Mouse (Mus musculus): ENCODE measurements around the gene Gpc6.

The Gpc6 gene

DNA sequence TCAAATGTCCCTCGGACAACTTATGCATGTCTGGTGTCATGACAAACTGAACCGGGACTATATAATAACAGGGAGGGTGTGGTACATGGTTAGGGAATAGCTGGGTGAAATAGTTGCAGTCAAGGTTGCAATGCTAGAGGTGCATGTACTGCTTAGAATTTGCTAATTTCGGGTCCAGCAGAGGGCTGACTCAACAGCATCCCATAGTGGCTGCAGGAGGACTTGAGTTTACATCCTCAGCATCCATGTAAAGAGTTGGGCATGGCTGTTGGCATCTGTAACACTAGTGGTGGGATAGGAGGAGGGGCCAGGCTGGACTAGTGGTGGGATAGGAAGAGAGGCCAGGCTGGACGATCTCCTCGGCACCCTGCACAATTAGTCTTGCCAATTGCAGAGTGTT is 565.4 kb downstream of the Gpc6 start:
- no peak for DNase-seq

DNA sequence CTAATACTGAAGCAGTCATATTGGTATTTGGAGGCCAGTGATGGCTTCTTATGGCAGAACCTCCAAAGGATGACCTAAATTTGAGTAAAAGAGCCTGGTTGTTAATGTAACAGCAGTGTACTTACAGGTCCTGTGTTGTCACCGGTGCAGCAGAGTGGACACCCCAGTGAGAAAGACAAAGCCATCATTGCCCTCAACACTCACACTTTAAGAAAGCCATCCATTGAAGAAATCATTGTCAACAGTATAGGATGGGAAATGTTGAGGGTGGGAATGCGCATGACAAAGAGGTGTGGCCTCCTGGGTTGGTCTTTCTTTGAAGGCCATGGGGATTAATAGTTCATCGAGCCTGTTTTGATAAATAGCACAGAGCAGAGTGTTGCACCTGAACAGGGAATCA is 570.0 kb downstream of the Gpc6 start:
- no peak for DNase-seq

DNA sequence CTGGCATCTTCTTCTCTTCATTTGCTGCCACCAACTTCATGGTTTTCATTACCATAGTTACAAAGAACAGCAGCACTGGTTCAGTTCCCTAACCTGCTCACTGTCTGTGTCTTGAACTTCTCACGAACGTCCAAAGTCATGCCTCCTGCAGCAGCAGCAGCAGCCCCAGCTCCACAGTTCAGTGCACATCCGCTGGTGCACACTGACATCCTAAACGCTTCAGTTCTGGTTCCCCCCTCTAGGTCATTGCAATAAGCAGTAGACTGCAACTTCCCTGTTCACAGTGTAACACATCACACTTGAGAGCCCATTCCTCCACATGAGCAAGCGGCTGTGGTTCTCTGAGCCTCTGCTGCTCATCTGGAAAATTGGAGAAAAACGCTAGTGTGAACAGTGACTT is 573.7 kb downstream of the Gpc6 start:
- DNase-seq = no peak

DNA sequence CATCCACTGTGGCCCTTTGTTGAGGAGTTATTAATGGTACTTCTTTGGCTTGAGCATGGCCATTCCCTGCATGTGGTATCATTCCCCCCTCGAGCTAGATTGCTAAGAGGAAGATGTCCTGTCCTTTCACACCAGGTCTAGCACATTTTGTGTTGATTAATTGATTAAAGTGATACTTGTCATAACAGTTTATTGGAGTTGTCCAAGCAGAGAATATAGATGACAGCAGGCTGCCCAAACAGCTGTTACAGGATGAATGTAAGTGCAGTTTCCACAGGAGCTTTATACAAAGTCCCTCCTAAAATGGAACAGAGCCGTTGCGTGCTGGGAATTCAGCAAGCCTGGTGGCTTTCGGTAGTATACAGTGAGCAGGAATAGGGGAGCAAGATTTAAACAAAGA is 574.2 kb downstream of the Gpc6 start:
- no peak for DNase-seq

DNA sequence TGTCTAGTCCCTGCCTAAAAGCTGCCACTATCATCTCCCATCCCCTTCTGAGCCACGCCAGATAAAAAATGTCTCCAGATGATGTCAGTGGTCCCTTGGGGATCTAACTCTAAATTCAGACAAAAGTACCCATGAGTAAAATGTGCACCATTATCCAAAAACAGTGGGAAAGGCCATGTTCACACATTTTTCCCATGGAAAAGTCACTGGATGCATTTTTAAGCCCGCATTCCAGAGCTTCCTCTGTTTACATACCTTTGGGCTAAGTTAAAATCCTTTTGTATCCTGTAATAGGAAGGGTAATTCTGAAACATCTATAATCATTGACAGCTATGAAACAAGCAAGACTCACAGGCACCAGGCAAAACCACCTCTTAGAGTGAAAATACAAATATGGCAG is 589.7 kb downstream of the Gpc6 start:
- DNase-seq = no peak

DNA sequence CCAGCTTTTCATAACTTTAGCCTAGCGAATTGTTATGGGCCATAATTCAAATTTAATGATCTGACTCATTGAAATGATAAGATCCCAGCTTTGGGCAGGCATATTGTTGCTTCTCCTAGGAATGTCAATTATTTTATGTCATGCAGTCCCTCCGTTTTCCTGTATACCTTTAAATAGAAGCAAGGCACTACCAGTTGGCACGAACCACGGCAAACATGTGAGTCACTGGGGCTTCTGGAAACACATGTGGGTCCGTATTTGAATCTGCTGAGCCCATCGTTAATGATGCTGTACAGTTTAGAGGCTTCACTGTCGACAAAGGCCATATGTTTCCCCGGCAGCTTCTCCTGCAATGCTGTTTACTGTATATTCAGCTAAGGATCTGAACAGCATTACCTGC is 594.5 kb downstream of the Gpc6 start:
- DNase-seq = no peak

DNA sequence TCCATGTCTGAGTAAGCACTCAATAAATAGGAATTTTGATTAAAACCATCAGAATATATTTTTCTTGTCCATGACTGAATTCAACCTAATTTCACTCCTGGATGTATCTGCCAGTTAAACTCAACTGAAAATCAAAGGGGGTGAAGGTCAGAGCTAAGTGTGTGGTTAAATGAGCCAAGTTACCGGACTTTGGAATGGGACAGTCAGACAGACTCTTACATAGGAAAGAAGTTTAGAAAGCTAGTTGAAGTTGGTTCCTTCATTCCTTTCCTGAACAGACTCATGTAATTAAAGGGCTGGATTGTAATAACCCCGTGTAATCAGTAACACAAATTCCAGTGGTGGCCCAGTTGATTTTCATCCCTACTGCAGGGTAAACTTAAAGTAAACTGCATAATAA is 595.6 kb downstream of the Gpc6 start:
- peak; percentile 5 for DNase-seq

DNA sequence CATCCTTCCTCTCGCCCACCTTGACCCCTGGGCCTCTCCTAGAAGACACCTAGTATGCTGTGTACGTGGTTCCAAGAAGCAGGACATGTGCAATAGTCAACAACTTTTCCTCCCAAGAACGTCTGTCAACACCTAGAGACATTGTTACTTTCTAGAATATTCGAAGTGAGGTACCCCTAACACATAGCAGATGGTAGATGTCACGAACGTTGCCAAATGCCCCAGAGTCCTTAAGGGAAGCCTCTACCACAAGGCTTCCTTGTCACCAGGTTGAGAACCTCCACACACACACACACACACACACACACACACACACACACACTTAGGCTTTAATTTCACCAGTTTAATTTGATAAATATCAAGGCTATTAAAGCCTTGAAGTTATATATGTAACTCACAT is 600.0 kb downstream of the Gpc6 start:
- DNase-seq = no peak

DNA sequence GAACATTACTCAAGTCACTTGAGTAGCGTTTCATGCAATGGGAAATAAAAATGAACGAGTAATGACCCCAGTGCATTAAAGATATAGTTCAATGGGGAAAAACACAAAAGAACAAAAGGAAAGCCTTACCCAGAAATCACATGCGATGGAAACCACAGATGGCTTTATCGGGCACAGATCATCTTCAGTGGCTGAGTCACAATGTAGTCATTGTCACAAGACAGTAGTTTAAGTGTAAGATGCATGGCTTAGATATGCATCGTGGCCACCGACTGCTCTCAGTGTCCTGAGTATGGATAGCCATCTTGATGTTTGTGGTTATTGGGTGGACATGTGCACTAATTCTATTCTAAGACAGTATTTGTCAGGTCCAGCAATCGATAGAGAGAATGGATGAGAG is 601.9 kb downstream of the Gpc6 start:
- no peak for DNase-seq

DNA sequence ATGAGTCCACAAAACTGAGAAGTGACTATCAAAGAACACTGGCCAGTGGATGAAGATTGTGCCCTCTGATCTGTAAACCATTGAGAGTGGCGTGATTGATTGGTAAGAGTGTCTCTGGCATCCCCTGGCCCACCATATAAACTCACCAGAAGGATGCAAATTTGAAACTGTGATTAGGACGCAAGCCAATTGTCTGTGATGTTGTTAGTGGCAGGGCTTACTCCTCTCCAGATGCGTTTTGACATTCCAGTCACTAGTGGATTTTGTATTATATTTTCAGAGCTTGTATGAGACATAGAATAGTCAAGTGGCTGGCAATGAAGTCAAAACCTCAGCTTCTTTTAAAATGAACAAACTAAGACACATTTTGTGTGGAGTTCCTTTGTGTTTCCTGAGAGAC is 604.3 kb downstream of the Gpc6 start:
- no peak for DNase-seq

DNA sequence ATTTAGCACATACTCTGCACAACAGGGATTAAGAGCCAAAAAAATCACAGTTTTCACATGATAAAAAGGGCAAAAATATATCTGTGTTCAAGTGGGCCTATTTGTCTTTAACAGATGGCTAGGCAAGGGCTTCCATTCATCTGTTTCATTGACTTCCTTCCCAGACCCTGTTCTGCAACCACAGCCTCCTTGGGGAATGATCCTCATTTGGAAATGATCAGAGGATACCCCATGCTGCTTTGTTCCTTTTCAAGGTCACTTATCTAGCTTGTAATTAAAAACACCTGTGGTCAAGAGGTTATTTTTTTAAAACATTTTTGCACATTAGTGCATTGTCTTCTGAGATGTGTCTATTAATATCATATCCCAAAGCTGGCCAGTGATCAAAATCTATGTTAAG is 627.7 kb downstream of the Gpc6 start:
- no peak for DNase-seq

DNA sequence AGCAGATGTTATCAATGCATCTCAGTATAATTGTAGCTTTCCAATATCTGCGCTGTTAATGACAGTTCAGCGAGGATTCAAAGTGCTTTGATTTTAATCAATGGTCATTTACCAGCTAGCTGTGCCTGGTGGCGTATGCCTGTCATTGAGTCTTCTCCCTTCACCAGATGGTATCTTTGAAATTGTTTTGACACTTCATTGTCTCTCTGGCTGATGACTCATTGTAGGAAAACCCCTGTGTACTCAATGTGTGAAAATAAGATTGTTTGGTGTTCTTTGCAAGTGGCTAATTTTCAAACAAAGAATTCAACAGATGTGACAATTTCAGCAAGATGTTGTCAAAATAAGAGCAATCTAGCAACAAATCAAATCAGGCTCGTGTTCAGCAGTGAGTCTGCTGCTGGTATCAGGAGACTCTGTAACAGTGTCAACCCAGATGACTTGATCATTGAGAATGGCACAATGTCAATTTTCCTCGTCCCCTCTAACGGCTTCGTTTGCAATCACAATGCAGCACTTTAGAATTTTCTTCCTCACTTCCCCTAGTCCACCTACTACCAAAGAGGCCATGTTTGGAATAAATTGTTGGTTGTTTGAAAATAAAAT is 631.7 kb downstream of the Gpc6 start:
- DNase-seq = no peak

DNA sequence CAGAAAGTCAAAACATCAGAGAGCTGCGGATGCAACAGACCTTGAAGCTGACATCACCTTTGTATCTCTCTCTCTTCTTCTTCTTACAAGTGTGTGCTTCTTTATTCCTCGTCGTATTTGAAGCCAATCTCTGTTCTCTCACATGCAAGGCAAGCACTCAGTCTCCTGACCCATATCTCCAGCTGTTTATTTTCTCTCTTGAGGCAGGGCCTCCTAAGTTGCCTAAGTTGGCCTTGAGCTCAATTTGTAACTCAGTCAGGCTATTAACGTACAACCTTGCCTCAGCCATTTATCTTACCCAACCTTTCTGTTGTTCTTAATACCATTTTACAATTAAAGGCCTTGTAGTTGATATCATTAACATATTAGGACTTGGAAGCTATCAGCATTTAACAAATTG is 637.0 kb downstream of the Gpc6 start:
- DNase-seq = no peak

DNA sequence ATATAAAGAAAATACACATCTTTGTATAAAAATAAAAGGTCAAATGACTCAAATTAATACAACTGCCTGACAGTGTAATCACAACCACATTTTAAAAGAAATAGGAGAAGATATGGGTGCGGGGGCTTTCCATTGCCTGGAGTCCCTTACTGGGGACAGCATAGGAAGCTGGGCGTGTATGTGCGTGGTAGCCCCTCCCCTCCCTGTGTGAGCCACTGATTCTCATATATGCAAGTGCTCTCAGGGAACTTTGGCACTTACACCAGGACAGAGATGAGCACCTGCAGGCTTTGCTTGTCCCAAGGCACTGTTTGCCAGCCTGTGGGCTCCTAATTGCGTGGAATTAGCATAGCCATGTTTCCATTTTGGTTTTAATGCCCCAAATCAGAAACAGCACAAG is 644.2 kb downstream of the Gpc6 start:
- DNase-seq = no peak

DNA sequence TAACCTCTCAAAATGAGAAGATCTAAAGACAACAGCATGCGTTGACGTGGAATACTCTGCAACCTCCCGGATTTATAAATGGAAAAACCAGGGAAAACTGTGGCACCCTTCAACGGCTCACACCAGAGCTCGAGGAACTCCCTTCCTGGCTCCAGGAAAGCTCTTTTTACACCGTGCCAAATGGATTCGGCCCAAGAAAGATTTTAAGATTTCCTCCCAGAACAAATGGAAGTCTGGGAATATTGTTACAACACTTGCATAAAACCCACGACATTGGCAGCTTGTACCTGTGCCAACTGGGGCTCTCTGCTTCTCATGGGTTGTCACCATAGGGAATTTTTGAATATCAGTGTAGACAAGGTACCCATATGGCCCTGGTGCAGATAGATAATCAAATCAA is 647.1 kb downstream of the Gpc6 start:
- no peak for DNase-seq

DNA sequence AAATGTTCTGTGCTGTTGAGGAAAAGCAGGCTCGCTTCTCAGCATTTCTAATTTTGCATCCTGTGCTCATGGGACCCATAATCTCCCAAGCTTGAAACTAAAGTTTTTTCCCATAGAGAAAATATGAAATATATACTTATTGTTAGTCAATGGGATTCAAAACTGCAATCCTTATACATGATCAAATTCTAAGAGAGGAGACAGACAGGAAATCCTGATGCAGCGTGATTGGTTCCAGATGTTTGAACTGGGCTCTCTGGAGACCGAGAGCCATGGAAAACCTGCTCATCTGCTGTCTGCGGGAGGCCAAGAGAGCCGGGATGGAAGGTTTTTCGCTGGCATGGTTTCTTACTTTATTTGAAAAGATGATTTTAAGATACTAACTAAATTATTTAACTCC is 649.1 kb downstream of the Gpc6 start:
- no peak for DNase-seq

DNA sequence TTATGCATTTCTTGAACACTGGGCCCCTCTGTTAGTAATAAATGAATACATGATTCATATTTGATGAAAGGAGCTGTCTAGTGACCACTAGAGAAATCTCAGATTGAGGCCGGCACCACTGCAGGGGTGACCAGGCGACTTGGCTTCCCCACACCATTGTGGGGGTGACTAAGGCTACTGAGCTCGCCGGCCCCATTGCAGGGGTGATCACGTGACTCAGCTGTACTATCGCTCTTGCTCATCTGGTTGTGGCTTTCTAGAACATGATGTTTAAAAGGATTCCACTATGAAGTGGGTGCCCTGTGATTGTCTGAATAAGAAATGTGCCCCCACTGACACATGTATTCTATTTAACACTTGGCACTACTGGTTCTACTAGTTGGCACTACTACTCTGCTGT is 656.6 kb downstream of the Gpc6 start:
- DNase-seq = no peak

DNA sequence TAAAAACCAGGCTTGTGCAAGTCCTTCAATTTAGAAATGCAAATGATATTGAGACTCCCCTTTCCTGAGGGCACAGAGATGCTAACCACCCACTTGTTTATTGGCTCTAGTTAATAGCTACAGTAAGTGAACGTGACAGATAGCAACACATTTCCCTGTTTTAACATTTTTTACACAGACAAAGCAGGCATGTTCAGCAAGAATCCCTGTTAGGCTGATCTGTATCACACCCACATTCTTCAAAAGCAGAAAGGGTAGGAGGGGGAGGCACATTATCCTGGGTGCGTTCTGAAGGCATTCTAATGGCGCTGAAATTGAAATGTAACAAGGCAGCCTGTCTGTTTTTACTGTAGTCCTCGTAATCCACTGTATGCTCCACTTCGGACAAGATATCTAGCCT is 674.6 kb downstream of the Gpc6 start:
- DNase-seq = no peak

DNA sequence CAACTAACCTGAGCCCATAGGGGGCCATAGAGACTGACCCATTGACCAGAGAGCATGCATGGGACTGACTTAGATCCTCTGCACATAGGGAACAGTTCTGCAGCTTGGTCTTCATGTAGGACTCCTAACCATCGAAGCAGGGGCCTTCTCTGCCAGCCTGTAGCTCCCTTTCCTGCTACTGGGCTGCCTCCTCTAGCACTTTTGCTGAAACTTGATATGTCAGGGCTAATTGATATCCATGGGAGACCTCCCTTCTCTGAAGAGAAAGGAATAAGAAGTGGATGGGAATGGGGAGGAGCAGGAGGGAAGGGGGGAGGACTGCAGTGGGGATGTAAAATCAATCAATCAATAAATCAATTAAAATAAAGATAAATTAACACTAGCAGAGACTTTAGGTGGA is 678.7 kb downstream of the Gpc6 start:
- no peak for DNase-seq

DNA sequence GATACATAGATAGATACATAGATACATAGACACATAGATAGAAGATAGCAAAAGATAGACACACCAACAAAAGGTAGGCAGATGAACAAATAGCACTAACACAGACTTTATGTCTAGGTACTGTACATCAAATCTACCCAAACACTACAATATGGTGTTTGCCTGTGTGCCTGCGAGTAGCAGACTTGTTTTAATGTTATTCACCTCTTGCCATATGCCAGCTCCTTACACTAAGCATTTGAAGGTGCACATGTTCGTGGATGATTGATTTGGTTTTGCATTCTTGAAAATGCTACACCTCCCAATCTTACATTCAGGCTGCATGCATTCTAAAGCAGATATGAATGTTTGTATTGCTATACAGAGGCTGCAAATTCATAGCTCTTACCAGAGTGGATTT is 680.6 kb downstream of the Gpc6 start:
- no peak for DNase-seq

DNA sequence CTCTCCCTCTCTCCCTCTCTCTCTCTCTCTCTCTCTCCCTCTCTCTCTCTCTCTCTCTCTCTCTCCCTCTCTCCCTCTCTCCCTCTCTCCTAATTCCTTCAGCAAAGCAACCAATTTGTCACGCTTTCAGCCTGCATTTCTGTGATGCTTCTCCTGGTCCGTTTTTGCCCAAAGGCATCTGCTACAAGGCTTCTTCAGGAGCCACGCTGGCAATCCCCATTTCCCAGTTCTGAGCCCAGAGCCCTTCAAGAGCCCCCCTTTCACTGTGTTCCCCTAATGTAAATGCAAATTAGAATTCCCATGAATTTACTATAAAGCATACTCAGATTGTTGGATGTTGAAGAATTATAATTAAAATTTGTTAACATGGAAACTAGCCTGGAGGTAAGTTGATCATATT is 686.0 kb downstream of the Gpc6 start:
- DNase-seq = no peak

DNA sequence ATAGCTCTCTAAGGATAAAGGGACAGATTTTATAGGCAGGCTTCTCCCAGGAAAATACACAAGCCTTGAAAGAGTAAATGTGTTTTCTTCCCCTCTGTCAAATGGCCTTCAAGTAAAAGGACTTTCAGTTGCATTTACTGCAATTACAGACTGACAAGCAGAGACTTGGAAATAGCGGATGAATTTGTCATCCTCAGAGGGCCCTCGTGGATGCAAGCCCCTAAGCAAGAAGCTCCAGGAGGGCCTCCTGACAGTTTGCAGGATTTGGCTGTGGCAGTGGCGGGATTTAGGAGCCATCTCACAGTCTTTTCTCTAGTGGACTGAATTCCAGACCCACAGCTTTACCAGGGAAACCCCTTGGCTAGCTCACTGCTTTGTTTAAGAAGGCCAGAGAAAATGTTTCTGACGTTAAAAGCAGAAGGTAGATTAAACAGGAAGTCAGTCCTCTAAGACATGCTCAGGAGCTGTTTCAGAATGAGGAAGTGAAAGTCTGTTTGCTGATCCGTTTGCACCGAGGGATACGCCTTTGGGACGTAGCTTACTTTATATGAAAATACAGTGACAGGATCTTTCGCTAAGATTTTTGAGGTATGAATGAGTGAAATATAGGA is 700.1 kb downstream of the Gpc6 start:
- DNase-seq = no peak

DNA sequence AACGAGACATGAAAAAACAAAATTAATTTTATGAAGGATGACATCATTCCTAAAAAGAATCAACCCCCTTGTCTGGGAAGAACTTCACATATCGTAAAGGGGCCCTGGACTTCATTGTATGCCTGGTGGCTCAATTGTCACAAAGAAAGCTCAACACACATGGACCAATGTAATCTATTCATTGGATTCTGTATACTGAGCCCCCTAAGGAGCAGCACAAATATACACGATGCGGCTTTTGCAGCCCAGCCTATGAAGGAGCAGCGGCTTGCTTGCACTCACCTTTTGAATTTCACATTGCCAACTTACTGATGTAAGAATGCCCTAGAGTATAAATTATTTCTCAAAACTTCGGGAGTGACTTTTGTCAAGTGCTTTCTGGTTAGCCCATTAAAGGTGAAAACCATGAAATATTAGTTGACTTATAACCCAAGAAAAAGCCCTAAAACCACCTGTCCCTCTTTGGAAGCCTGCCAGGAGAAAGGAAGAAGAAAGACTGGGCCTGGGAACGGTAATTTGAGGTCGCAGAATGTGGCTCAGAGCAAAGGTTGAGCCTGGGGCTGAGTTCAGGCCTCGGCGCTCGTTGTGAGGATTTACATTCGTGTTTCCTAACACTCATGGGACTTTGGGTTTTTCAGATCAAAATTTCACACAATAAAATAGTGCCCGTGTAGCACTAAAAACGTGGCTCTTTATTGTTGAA is 709.3 kb downstream of the Gpc6 start:
- DNase-seq = no peak

DNA sequence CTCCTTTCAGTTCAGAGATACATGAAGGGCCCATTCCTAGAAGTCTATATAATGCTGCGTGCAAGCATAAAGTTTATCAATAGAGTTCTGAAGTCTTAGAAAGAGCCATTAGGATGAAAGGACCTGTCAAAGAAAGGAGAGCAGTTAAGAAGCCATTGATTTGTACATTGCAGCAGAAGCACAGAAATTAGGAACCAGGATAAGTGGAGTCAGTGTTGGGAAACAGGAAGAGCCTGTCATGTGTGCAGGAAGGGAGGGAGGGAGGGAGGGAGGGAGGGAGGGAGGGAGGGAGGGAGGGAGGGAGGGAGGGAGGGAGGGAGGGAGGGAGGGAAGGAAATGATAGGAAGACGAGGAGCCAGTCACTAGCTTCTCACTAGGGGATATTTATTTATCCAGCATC is 716.7 kb downstream of the Gpc6 start:
- DNase-seq = no peak

DNA sequence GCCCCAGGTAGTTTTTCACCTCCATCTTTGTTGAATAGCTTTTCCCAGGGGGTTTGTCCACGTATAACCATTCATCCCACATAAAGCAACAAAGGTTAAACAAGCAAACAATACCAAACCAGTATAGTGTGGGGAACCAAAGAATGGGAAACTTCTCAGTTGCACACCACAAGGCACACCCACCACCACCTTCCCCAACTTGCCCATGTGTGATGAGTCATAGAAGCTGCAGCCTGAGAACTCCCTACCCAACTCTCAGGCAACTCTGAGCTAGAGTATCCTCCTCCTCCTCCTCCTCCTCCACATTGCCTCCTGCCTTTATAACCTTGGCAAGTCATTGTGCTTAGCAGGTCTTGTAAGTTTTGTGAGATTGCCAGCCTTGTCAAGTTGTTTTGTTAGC is 718.0 kb downstream of the Gpc6 start:
- DNase-seq = no peak

Measured in kidney, adult 18-20 months (tissue).